Mouse (Mus musculus): ENCODE data around the gene Ttll5.

Gene Ttll5

GRCm38 (mm10) chr12:86094075-86094474 lies 269.6 kb downstream of the Ttll5 start:
- no peak for DNase-seq (ENCODE audit: low spot score in 2 of 2)

- DNase-seq (ENCODE audit: low spot score in 2 of 2): no peak
Measured at GRCm38 (mm10) chr12:86095806-86096205, 271.3 kb downstream of the Ttll5 start.

- no peak for DNase-seq (ENCODE audit: low spot score in 2 of 2)
Measured at GRCm38 (mm10) chr12:86097781-86098180, 273.3 kb downstream of the Ttll5 start.

- DNase-seq (ENCODE audit: low spot score in 2 of 2): no peak
Measured at GRCm38 (mm10) chr12:86100711-86101110, 276.3 kb downstream of the Ttll5 start.

GRCm38 (mm10) chr12:86102686-86103085 lies 278.2 kb downstream of the Ttll5 start:
- DNase-seq (ENCODE audit: low spot score in 2 of 2): no peak

- no peak for DNase-seq (ENCODE audit: low spot score in 2 of 2)
Measured at GRCm38 (mm10) chr12:86103391-86103790, 278.9 kb downstream of the Ttll5 start.

GRCm38 (mm10) chr12:86103852-86104251 lies 279.4 kb downstream of the Ttll5 start:
- DNase-seq (ENCODE audit: low spot score in 2 of 2): no peak

GRCm38 (mm10) chr12:86104297-86104696 lies 279.8 kb downstream of the Ttll5 start:
- no peak for DNase-seq (ENCODE audit: low spot score in 2 of 2)

GRCm38 (mm10) chr12:86105546-86105945 lies 281.1 kb downstream of the Ttll5 start:
- no peak for DNase-seq (ENCODE audit: low spot score in 2 of 2)

GRCm38 (mm10) chr12:86106086-86106485 lies 281.6 kb downstream of the Ttll5 start:
- DNase-seq (ENCODE audit: low spot score in 2 of 2): no peak

GRCm38 (mm10) chr12:86107645-86108044 lies 283.2 kb downstream of the Ttll5 start:
- DNase-seq (ENCODE audit: low spot score in 2 of 2): no peak

- DNase-seq (ENCODE audit: low spot score in 2 of 2): no peak
Measured at GRCm38 (mm10) chr12:86109531-86109930, 285.1 kb downstream of the Ttll5 start.

GRCm38 (mm10) chr12:86110637-86111036 lies 286.2 kb downstream of the Ttll5 start:
- DNase-seq (ENCODE audit: low spot score in 2 of 2): peak in 1 of 2 experiments; percentile 25
